Mouse (Mus musculus) hindbrain, embryonic 14.5 days (tissue): Measurements from ENCODE around the gene Cyp4f14. TPM values are rescaled to one million over a fixed set of nuclear protein-coding genes. Genes with fewer than 3 reads are reported as not detected.
"Not testable (repeated sequence)": the region's sequence is repeated elsewhere in the genome, so short reads cannot be mapped to it uniquely, and the experiment has no call there.

ENCODE experiments used
- ATAC-seq: fragments of 200-750 bp; cut with Nextera tagmentation; 2 replicates; pipeline ENCODE4 v1.8.0; 2017; ENCODE audit warnings: moderate number of reproducible peaks, mild to moderate bottlenecking, moderate TSS enrichment, moderate library complexity; ENCODE audit not compliant: low FRiP score
- DNase-seq: peaks from one replicate; pipeline ENCODE4 v3.0.0-alpha.2; 2015; ENCODE audit warnings: low spot score
- H3K27ac ChIP-seq: fragments of 300-500 bp; sonication (generic); 2 replicates; pipeline ENCODE4 v1.5.1; 2014; ENCODE audit warnings: mild to moderate bottlenecking, moderate library complexity
- H3K27me3 ChIP-seq: fragments of 300-500 bp; sonication (generic); 2 replicates; pipeline ENCODE4 v1.6.1; 2014; ENCODE audit warnings: mild to moderate bottlenecking, low read length, mixed read lengths; ENCODE audit not compliant: control insufficient read depth, insufficient read depth
- H3K36me3 ChIP-seq: fragments of 300-500 bp; sonication (generic); replicated peaks from 2 replicates; pipeline ENCODE4 v1.6.1; 2014; ENCODE audit not compliant: control insufficient read depth, insufficient read depth
- H3K4me1 ChIP-seq: fragments of 300-500 bp; sonication (generic); replicated peaks from 2 replicates; pipeline ENCODE4 v1.6.1; 2014; ENCODE audit warnings: antibody characterized with exemption, low read length, mixed read lengths; ENCODE audit not compliant: control insufficient read depth, insufficient read depth
- H3K4me2 ChIP-seq: fragments of 300-500 bp; sonication (generic); replicated peaks from 2 replicates; pipeline ENCODE4 v1.6.1; 2014; ENCODE audit warnings: mild to moderate bottlenecking, moderate library complexity
- H3K4me3 ChIP-seq: fragments of 300-500 bp; sonication (generic); replicated peaks from 2 replicates; pipeline ENCODE4 v1.5.1; 2014; ENCODE audit warnings: mild to moderate bottlenecking, low read length
- H3K9ac ChIP-seq: fragments of 300-500 bp; sonication (generic); 2 replicates; pipeline ENCODE4 v1.6.1; 2014
- H3K9me3 ChIP-seq: fragments of 300-500 bp; sonication (generic); 2 replicates; pipeline ENCODE4 v1.6.1; 2016; ENCODE audit warnings: low read length; ENCODE audit not compliant: control insufficient read depth
- WGBS: fragments of 180-500 bp; shearing (Covaris S2); extraction: QIAGEN DNeasy Blood & Tissue Kit; methylation state at CpG from one replicate; pipeline ENCODE4 v1.1.7; 2014; 5-methylcytosine and 5-hydroxymethylcytosine counted together
- polyA plus RNA-seq: library from polyadenylated mRNA; unstranded; fragments of >200 nt; fragmentation: Nextera tagmentation; extraction: Ambion mirVana; gene quantifications from 2 replicates; pipeline ENCODE4 v1.2.1, GENCODE M21; 2014

Cyp4f14 gene
- polyA plus RNA-seq, 1 experiment from 2014 or later: not detected

- H3K27me3 ChIP-seq: 0 out of 2 replicates have a peak, but pooled peaks cover 5% of the 10 kb centered on the region
- no peaks in the 10 kb centered on the region for H3K9me3 ChIP-seq
- DNase-seq: no peak
- no peak overlapping the region for H3K9ac ChIP-seq
- no peak overlapping the region for H3K27ac ChIP-seq
- WGBS: 95% methylated on average over 11 of the region's 11 CpGs
- no peak overlapping the region for H3K4me2 ChIP-seq
- H3K4me3 ChIP-seq: no peak overlapping the region
- H3K4me1 ChIP-seq: no peaks in the 10 kb centered on the region
- no peak for ATAC-seq
- peaks cover 49% of the 10 kb centered on the region for H3K36me3 ChIP-seq
Measured at GRCm38 (mm10) chr17:32878773-32879172, 38.4 kb downstream of the Cyp4f14 start.

GRCm38 (mm10) chr17:32877471-32878171 is 39.5 kb downstream of the Cyp4f14 start:
- DNase-seq: no peak

GRCm38 (mm10) chr17:32872696-32873095 is 44.4 kb downstream of the Cyp4f14 start:
- Histone ChIP-seq H3K9ac (no peak overlapping the region), H3K9me3 (no peaks in the 10 kb centered on the region), H3K4me2 (no peak overlapping the region), H3K4me1 (no peaks in the 10 kb centered on the region), H3K27ac (no peak overlapping the region), H3K4me3 (no peak overlapping the region), H3K36me3 (no peaks in the 10 kb centered on the region), H3K27me3 (0 out of 2 replicates have a peak, but pooled peaks cover 3% of the 10 kb centered on the region)
- DNase-seq (no peak), ATAC-seq (no peak)
- WGBS: 69% methylated on average over 5 of the region's 5 CpGs

More at GRCm38 (mm10) chr17:32877471-32878171, 39.5 kb downstream of the Cyp4f14 start:
- H3K4me3 ChIP-seq: no peak overlapping the region
- WGBS: 15% methylated on average over 22 of the region's 22 CpGs
- no peaks in the 10 kb centered on the region for H3K4me1 ChIP-seq
- peaks cover 38% of the 10 kb centered on the region for H3K36me3 ChIP-seq
- H3K27me3 ChIP-seq: 0 out of 2 replicates have a peak, but pooled peaks cover 5% of the 10 kb centered on the region
- no peak for ATAC-seq
- H3K9me3 ChIP-seq: no peaks in the 10 kb centered on the region
- H3K4me2 ChIP-seq: no peak overlapping the region
- H3K9ac ChIP-seq: no peak overlapping the region
- no peak overlapping the region for H3K27ac ChIP-seq

DNA sequence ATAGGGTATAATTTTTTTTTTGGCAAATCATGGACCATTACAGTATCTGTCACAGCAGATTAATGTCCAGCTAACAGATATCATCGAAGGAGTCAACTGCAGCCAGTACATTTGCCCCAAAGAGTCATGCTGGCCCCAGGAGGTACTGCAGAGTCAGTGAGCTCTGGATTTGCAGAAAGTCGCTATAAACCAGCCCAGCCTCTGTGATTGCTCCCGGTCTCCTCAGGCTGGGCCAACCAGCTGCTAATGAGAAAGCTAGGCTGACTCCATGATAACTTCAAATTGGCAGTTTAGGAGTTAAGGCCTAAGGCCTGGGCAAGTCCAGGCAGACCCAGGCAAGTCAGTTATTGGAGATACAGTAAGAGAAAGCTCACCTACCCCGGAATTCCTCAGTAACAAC is 45.1 kb downstream of the Cyp4f14 start:
- Histone ChIP-seq H3K9me3 (no peaks in the 10 kb centered on the region), H3K9ac (no peak overlapping the region), H3K4me2 (no peak overlapping the region), H3K27ac (no peak overlapping the region), H3K36me3 (no peaks in the 10 kb centered on the region), H3K4me1 (no peaks in the 10 kb centered on the region), H3K27me3 (no peaks in the 10 kb centered on the region), H3K4me3 (no peak overlapping the region)
- DNase-seq (no peak), ATAC-seq (no peak)
- WGBS: 85% methylated on average over 4 of the region's 4 CpGs

DNA sequence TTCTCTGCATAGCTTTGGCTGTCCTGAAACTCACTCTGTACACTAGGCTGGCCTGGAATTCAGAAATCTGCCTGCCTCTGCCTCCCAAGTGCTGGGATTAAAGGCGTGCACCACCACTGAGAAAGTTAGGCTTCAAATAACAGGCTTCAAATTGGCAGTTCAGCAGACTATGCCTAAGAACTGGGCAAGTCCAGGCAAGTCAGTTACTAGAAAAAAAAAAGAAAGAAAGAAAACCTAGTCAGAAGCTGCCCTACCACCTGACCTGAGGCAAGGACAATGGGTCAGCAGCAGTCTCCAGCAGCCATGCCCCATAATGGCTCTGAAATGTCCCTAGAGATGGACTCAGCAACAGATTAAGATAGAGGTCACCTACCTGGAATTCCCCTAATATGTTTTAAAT is 45.7 kb downstream of the Cyp4f14 start:
- H3K9me3 ChIP-seq: no peaks in the 10 kb centered on the region
- DNase-seq (no peak), ATAC-seq (no peak)
- H3K27me3 ChIP-seq: no peaks in the 10 kb centered on the region
- no peak overlapping the region for H3K4me3 ChIP-seq
- no peaks in the 10 kb centered on the region for H3K36me3 ChIP-seq
- no peaks in the 10 kb centered on the region for H3K4me1 ChIP-seq
- H3K4me2 ChIP-seq: no peak overlapping the region
- H3K9ac ChIP-seq: no peak overlapping the region
- 89% methylated on average over 1 of the region's 1 CpGs for WGBS
- no peak overlapping the region for H3K27ac ChIP-seq

GRCm38 (mm10) chr17:32867266-32867665 is 49.9 kb downstream of the Cyp4f14 start:
- not testable (repeated sequence) for H3K4me3 ChIP-seq, ATAC-seq, DNase-seq, H3K27me3 ChIP-seq, H3K4me2 ChIP-seq, H3K4me1 ChIP-seq, H3K27ac ChIP-seq, H3K9me3 ChIP-seq, H3K36me3 ChIP-seq, H3K9ac ChIP-seq
- 61% methylated on average over 3 of the region's 7 CpGs for WGBS

DNA sequence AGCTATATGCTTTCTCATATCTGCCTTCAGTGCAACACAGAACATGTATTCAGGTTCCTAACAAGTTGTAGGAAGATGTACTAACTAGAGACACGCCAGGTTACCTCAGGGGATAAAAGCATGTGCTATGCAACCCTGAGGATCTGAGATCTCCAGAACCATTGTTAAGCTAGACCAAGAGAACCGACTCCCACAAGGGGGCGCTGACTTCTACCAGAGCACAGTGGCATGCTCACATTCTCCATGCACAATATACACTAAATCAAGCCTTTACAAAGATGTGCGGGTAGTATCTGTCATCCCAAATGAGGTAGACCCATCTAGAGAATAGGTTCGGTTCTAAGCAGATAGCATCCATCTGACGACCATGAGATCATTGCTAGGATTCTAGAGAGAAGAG is 60.4 kb downstream of the Cyp4f14 start:
- not testable (repeated sequence) for H3K4me1 ChIP-seq, H3K9ac ChIP-seq, H3K27me3 ChIP-seq, ATAC-seq, DNase-seq, H3K4me3 ChIP-seq, H3K36me3 ChIP-seq, H3K27ac ChIP-seq, H3K9me3 ChIP-seq, H3K4me2 ChIP-seq
- WGBS: 70% methylated on average over 3 of the region's 6 CpGs

Other genes with a start within 250 kb of the Cyp4f14 start
- gene Cyp4f15, start 231.7 kb downstream of the Cyp4f14 start, polyA plus RNA-seq: 2.2 and 2.5 TPM in 2 replicates
- gene Zfp871, start 129.1 kb downstream of the Cyp4f14 start, polyA plus RNA-seq: 60.8 and 65.5 TPM in 2 replicates
- 39.8 and 46.8 TPM in 2 replicates for gene Zfp811, start 107.4 kb downstream of the Cyp4f14 start, polyA plus RNA-seq
- gene Zfp799, start 87.1 kb downstream of the Cyp4f14 start, polyA plus RNA-seq: 20.1 and 20.6 TPM in 2 replicates
- 7.9 and 10.1 TPM in 2 replicates for gene Zfp870, start 25.7 kb downstream of the Cyp4f14 start, polyA plus RNA-seq
- 9.4 and 10.1 TPM in 2 replicates for gene Cyp4f13, start 30.1 kb upstream of the Cyp4f14 start, polyA plus RNA-seq
- 8.5 and 8.9 TPM in 2 replicates for gene Zfp472, start 48.5 kb upstream of the Cyp4f14 start, polyA plus RNA-seq
- gene Zfp952, start 75.8 kb upstream of the Cyp4f14 start, polyA plus RNA-seq: 20.2 and 23.5 TPM in 2 replicates
- 29.1 and 31.2 TPM in 2 replicates for gene Zfp763, start 116.1 kb upstream of the Cyp4f14 start, polyA plus RNA-seq
- gene 4921501E09Rik, start 150.7 kb upstream of the Cyp4f14 start, polyA plus RNA-seq: not detected in 2 replicates
- 20.9 and 25.6 TPM in 2 replicates for gene Zfp563, start 172.0 kb upstream of the Cyp4f14 start, polyA plus RNA-seq
- gene Morc2b, start 222.3 kb upstream of the Cyp4f14 start, polyA plus RNA-seq: 0.47 and 0.58 TPM in 2 replicates